25 mouse cellular contexts compared by ENCODE assay signal in genomic region chr5:123561128-123561527, GRCm38 (mm10). TPM values are rescaled to one million over a fixed set of nuclear protein-coding genes. Genes with fewer than 3 reads are reported as not detected.
"Had no signal": no experiment of that assay in that cellular context is flagged by ENCODE, and none has a peak within 500 bp of the region (broad histone marks: within the 10 kb centered on the region; RNA-seq: fewer than 3 reads in every experiment).

No protein-coding gene starts in this region.

- ATAC-seq: intestine, embryonic 15.5 days; liver, postnatal 0 days; lung, postnatal 0 days; midbrain, embryonic 13.5 days had no signal

- H3K4me3 ChIP-seq: intestine, embryonic 15.5 days; kidney, embryonic 15.5 days; layer of hippocampus, adult 2 months; limb, embryonic 12.5 days; limb, embryonic 15.5 days; midbrain, embryonic 13.5 days had no signal

- H3K9me3 ChIP-seq: intestine, embryonic 15.5 days; kidney, embryonic 15.5 days; limb, embryonic 12.5 days; limb, embryonic 15.5 days; midbrain, embryonic 13.5 days had no signal

- H3K4me2 ChIP-seq: intestine, embryonic 15.5 days; kidney, embryonic 15.5 days; limb, embryonic 12.5 days; limb, embryonic 15.5 days; liver, embryonic 11.5 days; lung, embryonic 14.5 days; midbrain, embryonic 13.5 days had no signal

- H3K27me3 ChIP-seq: intestine, embryonic 15.5 days; kidney, embryonic 15.5 days; limb, embryonic 12.5 days; limb, embryonic 15.5 days; midbrain, embryonic 13.5 days had no signal

- H3K4me1 ChIP-seq: intestine, embryonic 15.5 days; kidney, embryonic 15.5 days; limb, embryonic 12.5 days; limb, embryonic 15.5 days; midbrain, embryonic 13.5 days had no signal

- DNase-seq: kidney, adult 11 months; kidney, adult 8-10 months; kidney, postnatal 10 days; kidney, postnatal 36 days; layer of hippocampus, adult 9-11 months; left cerebral cortex, postnatal 4 days; liver, postnatal 0 days; lung, embryonic 14.5 days; right cerebral cortex, postnatal 25 days; spleen, adult 18-20 months; thymus, adult 2 months; thymus, postnatal 14 days; thymus, postnatal 4 days had no signal

- H3K9ac ChIP-seq: intestine, embryonic 15.5 days; kidney, embryonic 15.5 days; limb, embryonic 12.5 days; limb, embryonic 15.5 days; liver, embryonic 14.5 days; liver, postnatal 0 days; lung, embryonic 14.5 days; midbrain, embryonic 13.5 days had no signal

- H3K27ac ChIP-seq: intestine, embryonic 15.5 days; kidney, embryonic 15.5 days; layer of hippocampus, adult 2 months; limb, embryonic 12.5 days; limb, embryonic 15.5 days; liver, embryonic 14.5 days; macrophage; midbrain, embryonic 13.5 days; stomach, postnatal 0 days had no signal

RNA-seq across cellular contexts. Expression of gene Gm49027, which starts 35.8 kb away (rescaled TPM):
- polyA plus RNA-seq: liver, postnatal 0 days; macrophage had no signal

RNA-seq across cellular contexts. Expression of gene B3gnt4, which starts 50.9 kb away (rescaled TPM):
- total RNA-seq: megakaryocyte, adult 5-6 weeks had no signal
- polyA plus RNA-seq: liver, embryonic 14.5 days; liver, postnatal 0 days; macrophage had no signal
